In the genomic region with DNA sequence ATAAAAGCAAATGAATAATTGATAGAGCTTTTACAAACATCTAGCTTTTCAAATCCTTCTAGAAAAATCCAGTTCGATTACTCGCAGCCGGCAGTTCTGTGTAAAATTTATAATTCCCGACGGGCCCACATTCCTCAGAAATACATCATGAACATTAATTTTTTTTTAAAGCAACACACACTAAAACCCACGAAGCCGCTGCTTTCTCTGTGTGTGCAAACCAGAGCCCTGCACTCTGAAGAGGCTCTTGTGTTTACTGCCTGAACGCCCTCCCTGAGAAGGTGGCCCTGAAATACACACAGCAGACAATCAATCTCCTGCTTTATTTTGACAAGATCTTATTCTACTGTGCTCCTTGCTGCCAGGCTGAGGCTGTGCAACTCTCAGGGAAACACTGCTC, we compare ENCODE assay signal across 12 mouse cellular contexts. TPM values are rescaled to one million over a fixed set of nuclear protein-coding genes. Genes with fewer than 3 reads are reported as not detected.
A peak's percentile ranks its signal among the peaks of the same experiment; 100 is the strongest.
DNase-seq lines count a peak whose midpoint lies in the region; ATAC-seq and TF ChIP-seq lines count a peak whose summit lies in the region.
"Had no signal": no experiment of that assay in that cellular context is flagged by ENCODE, and none has a peak within 500 bp of the region (broad histone marks: within the 10 kb centered on the region; RNA-seq: fewer than 3 reads in every experiment).

No protein-coding gene starts in this region.

- H3K4me1 ChIP-seq in heart, embryonic 12.5 days (replicated peaks), result peaks cover 16% of the 10 kb centered on the region
- H3K4me1 ChIP-seq in E14TG2a.4 (replicated peaks; ENCODE audit: low read depth, low read length), result peaks cover 36% of the 10 kb centered on the region
- peaks cover 7% of the 10 kb centered on the region; the same call in 1 of the 2 replicates for H3K4me1 ChIP-seq in embryonic fibroblast, embryonic 13.5 days (ENCODE audit: control insufficient read depth, insufficient read depth, low read length)

- no peak overlapping the region for H3K9ac ChIP-seq in heart, embryonic 12.5 days

- H3K79me2 ChIP-seq in myocyte (ENCODE audit: control insufficient read depth, insufficient read depth), result peaks cover 6% of the 10 kb centered on the region

- H3ac ChIP-seq in myocyte (ENCODE audit: control insufficient read depth, insufficient read length), result no peak overlapping the region

- DNase-seq in heart, adult 18-20 months, result no peak
- no peak for DNase-seq in ovary, postnatal 14 days (ENCODE audit: low spot score)
- DNase-seq in adrenal gland, postnatal 4 days (ENCODE audit: low spot score in 2 of 2), result no peak
- DNase-seq: lung, adult 2 months had no signal

- ATAC-seq in heart, embryonic 12.5 days (ENCODE audit: insufficient number of reproducible peaks, low FRiP score), result no peak
- no peak for ATAC-seq in erythroid progenitor cell, adult 5-6 weeks (replicated peaks; ENCODE audit: low FRiP score, poor library complexity, severe bottlenecking)
- ATAC-seq: activated CD4-positive, CD25-positive, alpha-beta regulatory T cell, adult 4 months; intestine, postnatal 0 days; midbrain, embryonic 16.5 days had no signal

- TF ChIP-seq POLR2A in embryonic fibroblast, embryonic 13.5 days (IDR thresholded peaks at IDR 0.05; ENCODE audit: low read depth, low read length), result no peak
- no peak for TF ChIP-seq POLR2A in myocyte (IDR thresholded peaks at IDR 0.05; ENCODE audit: insufficient read length, low read depth)

- peak overlapping the region; percentile 33; the same call in 1 of the 2 replicates for H3K4me2 ChIP-seq in heart, embryonic 12.5 days
- peak overlapping the region; percentile 93 for H3K4me2 ChIP-seq in myocyte (ENCODE audit: low read depth)

- no peak overlapping the region for H3K27ac ChIP-seq in heart, embryonic 12.5 days (ENCODE audit: poor library complexity, severe bottlenecking)
- peak overlapping the region; percentile 55 for H3K27ac ChIP-seq in embryonic fibroblast, embryonic 13.5 days (ENCODE audit: insufficient read depth, low read length)

- no peaks in the 10 kb centered on the region for H3K36me3 ChIP-seq in heart, embryonic 12.5 days
- H3K36me3 ChIP-seq in E14TG2a.4 (ENCODE audit: insufficient read depth, low read length), result no peaks in the 10 kb centered on the region
- H3K36me3 ChIP-seq in myocyte (ENCODE audit: control insufficient read depth, insufficient read depth), result no peaks in the 10 kb centered on the region

- 73% methylated on average over 8 of the region's 8 CpGs for WGBS in heart, embryonic 12.5 days

- no peaks in the 10 kb centered on the region for H3K9me3 ChIP-seq in heart, embryonic 12.5 days (replicated peaks)
- no peaks in the 10 kb centered on the region for H3K9me3 ChIP-seq in E14TG2a.4 (ENCODE audit: low read length)

- no peak overlapping the region for H3K4me3 ChIP-seq in heart, embryonic 12.5 days
- peak overlapping the region; percentile 51; the same call in 1 of the 2 replicates for H3K4me3 ChIP-seq in E14TG2a.4 (replicated peaks; ENCODE audit: low read length)
- H3K4me3 ChIP-seq in embryonic fibroblast, embryonic 13.5 days (ENCODE audit: insufficient read depth, low read length), result no peak overlapping the region
- H3K4me3 ChIP-seq in myocyte, result peak overlapping the region; percentile 10

- H3K27me3 ChIP-seq in heart, embryonic 12.5 days (replicated peaks), result no peaks in the 10 kb centered on the region
- peaks cover 9% of the 10 kb centered on the region for H3K27me3 ChIP-seq in E14TG2a.4 (ENCODE audit: insufficient read depth, low read length)
- no peaks in the 10 kb centered on the region for H3K27me3 ChIP-seq in myocyte (ENCODE audit: control insufficient read depth, insufficient read depth, insufficient read length)

- TF ChIP-seq CTCF in E14TG2a.4 (conservative IDR thresholded peaks at IDR 0.05; ENCODE audit: low read length), result no peak
- TF ChIP-seq CTCF in embryonic fibroblast, embryonic 13.5 days (IDR thresholded peaks at IDR 0.05; ENCODE audit: borderline replicate concordance, insufficient read depth, low read length), result no peak

TF ChIP-seq in myocyte, 11 proteins besides CTCF, POLR2A, EP300 and RAD21:
- TF ChIP-seq REST (IDR thresholded peaks at IDR 0.05; ENCODE audit: insufficient read depth, insufficient read length) (no peak), TCF12 (IDR thresholded peaks at IDR 0.05; ENCODE audit: insufficient read depth, poor library complexity, severe bottlenecking) (no peak), SRF (IDR thresholded peaks at IDR 0.05; ENCODE audit: control insufficient read depth, insufficient read length, low read depth) (no peak), MAX (IDR thresholded peaks at IDR 0.05; ENCODE audit: low read depth) (no peak), POLR2AphosphoS2 (IDR thresholded peaks at IDR 0.05; ENCODE audit: insufficient read length, low read depth) (no peak), TCF3 (IDR thresholded peaks at IDR 0.05; ENCODE audit: insufficient read length, low read depth) (no peak), USF1 (IDR thresholded peaks at IDR 0.05; ENCODE audit: low read depth) (no peak), E2F4 (IDR thresholded peaks at IDR 0.05; ENCODE audit: insufficient read depth) (no peak), MYOG (IDR thresholded peaks at IDR 0.05; ENCODE audit: control insufficient read depth in 1 of 3, insufficient read depth in 1 of 3, insufficient read length in 2 of 3, low read depth in 2 of 3) (no peak)
TF ChIP-seq in myocyte: peak in this region for 0.

RNA-seq across cellular contexts. Expression of a gene that starts 14.3 kb away (rescaled TPM):
- 14.2 and 16.0 TPM in 2 replicates for polyA plus RNA-seq in heart, embryonic 12.5 days (2016; fragmentation: Nextera tagmentation; extraction: Ambion mirVana)
- 10 to 100 TPM; 25.5 to 26.5 TPM for total RNA-seq in heart, adult 18-20 months (2021)
- polyA plus RNA-seq in embryonic fibroblast, embryonic 13.5 days (2011; ENCODE audit: insufficient read length, low read depth, missing spikeins), result 8.9 and 23.2 TPM in 2 replicates
- 33.7 TPM for polyA plus RNA-seq in myocyte (2012; fragmentation: generic; extraction: Trizol)
- 37.3 and 42.2 TPM in 2 replicates for total RNA-seq in erythroid progenitor cell, adult 5-6 weeks (2015; ENCODE audit: low replicate concordance)
- total RNA-seq in erythroid progenitor cell, adult 5-6 weeks (2017; ENCODE audit: low replicate concordance), result 23.2 and 37.0 TPM in 2 replicates
- 10 to 100 TPM; 31.0 to 35.7 TPM for total RNA-seq in adrenal gland, postnatal 4 days (2021)
- polyA plus RNA-seq: activated CD4-positive, CD25-positive, alpha-beta regulatory T cell, adult 4 months had no signal

Comparison
In these comparisons a context has a peak if more than half of its experiments do, and no peak if none do; other contexts are left out.
1. H3K4me3 ChIP-seq: peak in E14TG2a.4 (single experiment) and myocyte (single experiment); none in heart, embryonic 12.5 days (single experiment) and embryonic fibroblast, embryonic 13.5 days (single experiment).